Mouse (Mus musculus) spleen, postnatal 14 days (tissue): ENCODE results near the gene Trim46.
A peak's percentile ranks its signal among the peaks of the same experiment; 100 is the strongest.

Experiments used
- DNase-seq, 2 experiments: peaks; one replicate each; pipeline ENCODE4 v3.0.0; 2021 to 2022; ENCODE audit warnings: low spot score in 2 of 2

Gene Trim46

DNA sequence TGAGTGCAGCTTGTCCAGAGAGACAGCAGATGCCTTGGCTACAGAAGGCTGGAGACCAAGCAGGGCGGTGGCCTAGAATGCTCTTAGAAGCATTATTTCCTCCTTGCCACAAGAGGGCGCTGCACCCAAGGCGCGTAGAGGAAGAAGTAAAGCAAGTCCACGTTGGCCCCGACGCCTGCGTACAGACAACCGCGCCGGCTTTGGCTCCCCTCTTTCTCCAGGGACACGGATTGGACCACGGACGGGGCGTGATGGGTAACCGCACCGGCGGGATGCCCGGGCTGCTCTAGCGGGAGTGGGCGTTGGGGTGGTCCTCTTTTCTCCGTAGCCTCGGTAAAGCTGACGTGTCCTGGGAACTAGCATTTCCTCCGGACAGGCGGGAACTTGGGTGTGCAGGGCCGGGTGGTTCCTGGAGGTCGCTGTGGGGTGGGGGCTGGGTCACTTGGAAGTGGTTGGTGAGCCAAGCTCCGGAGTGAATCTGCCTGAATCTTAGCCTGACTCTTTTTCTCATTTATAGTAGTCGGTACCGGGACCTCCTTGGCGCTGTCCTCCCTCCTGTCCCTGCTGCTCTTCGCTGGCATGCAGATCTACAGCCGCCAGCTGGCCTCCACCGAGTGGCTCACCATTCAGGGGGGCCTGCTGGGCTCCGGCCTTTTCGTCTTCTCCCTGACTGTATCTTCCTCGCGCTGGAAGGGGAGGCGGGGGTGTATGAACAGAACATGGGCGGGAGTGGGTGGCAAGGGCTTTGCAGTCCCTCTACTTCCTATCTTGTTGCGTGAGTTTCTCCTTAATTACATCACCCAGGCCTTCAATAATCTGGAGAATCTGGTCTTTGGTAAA lies at the start of gene Trim46:
TSS of gene Trim46 (minus strand) at position 49 of the 840 bp plus-strand sequence.
- DNase-seq: peak; percentile 65 to 81

DNA sequence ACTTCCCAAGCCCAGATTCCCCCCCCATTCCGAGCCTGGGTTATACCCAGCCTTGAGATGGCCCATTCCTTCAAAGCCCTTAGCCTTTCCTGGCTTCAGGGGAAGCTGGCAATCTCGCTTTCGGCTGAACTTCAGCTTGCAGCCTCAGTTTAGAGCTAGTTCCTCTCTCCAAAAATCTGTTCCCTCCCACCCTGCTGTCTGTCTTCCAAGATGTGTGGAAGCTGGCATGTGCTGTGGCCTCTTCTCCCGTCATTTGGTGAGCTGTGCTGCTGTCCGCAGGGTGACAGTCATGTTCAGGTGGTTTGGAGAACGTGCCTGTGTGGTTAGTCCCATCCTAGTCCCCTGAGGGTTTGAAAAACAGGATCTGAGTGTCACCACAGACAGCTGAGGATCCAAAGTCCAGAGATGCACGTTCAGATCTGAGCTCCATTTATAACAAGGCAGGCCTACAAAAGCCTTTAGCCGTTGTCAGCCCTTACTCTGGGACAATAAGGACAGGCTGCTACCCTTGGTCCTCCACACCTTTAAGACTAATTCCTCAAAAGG lies 49.6 kb upstream of the Trim46 start:
- DNase-seq: no peak

- DNase-seq: no peak
Observed at GRCm38 (mm10) chr3:89294195-89294594, 48.1 kb upstream of the Trim46 start.

DNA sequence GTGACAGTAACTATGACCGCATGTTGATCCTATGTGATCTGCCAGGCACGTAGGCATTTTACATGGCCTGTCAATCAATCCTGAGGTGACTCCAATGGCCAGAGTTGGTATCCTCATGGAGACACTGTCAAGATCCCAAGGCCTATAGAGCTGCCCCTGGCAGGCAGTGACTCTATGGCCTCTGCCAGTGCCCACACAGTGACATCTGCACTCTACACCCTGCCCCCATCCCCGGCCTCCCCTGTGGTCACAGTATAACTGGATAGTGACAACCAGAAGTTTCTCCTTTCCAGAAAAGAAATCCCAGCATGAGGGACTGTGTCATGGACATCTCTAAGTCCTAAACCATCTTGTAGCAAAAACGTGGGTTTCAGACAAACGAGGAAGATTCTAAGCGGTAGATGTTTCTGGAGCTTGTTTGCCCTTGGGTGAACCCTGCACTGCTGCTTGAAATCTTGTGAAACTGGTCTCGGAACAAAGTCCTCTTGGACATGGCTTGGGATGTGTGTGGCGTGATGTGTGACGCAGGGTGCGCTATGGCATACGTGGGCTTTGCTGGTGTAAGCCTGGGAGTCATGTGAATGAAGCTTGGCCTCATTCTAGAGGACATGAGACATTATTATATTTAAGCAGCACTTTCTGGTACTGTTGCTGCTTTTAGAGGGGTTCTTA lies 47.3 kb upstream of the Trim46 start:
- DNase-seq: no peak

DNA sequence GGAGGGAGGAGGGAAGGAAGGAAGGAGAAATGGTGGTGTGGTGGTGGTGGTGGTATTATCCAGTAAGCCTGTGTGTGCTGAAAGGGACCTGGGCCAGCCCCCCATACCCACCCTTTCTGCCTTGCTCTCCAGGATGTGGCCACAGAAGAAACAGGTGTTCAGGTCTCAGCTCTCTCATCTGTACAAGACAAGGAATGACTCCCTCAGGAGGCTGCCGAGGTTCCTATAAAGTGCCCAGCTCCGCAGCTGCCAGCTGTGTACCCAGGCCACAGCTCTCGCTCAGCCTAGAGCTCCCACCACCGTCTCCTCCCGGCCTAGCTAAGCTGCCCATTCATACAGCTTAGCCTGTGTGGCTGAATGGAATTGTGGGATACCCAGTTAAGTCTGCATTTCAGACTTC lies 46.2 kb upstream of the Trim46 start:
- no peak for DNase-seq

DNA sequence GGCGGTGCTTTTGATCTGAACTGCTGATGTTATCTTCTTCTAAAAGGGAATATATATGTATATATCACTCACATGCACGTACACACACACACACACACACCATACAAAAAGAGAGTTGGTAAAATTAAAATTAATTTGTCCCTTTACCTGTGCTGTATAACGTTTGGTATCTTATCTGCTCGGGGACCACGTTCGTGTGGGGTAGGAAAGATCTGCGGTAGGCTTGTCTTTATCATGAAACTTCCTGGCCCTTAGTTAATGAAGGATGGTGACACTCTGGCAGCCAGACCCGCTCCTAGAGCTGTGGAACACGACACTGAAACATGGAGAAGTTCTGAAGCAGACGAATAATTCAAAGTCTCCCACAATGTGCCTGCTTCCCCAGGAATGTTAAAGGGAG lies 45.8 kb upstream of the Trim46 start:
- no peak for DNase-seq

- DNase-seq: no peak
Observed at GRCm38 (mm10) chr3:89288503-89288928, 42.4 kb upstream of the Trim46 start.

DNA sequence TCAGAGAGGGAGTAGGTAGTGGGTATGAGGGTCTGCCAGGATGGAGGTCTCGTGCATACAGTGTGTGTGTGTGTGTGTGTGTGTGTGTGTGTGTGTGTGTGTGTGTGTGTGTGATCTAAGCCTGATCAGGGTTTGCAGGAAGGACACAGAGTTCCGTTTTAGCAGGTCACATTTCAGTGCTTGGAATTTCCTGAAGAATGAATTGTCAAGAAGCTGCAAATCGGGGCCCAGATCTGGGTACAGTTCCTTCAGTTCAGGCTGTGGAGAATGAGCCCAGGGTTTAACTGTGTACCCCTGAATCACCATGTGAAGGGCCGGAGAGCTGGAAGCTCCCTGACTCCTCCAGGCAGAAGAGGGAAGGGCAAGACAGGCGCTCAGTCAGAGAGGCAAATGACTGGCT lies 41.2 kb upstream of the Trim46 start:
- DNase-seq: no peak

GRCm38 (mm10) chr3:89285526-89285925 lies 39.4 kb upstream of the Trim46 start:
- no peak for DNase-seq

DNA sequence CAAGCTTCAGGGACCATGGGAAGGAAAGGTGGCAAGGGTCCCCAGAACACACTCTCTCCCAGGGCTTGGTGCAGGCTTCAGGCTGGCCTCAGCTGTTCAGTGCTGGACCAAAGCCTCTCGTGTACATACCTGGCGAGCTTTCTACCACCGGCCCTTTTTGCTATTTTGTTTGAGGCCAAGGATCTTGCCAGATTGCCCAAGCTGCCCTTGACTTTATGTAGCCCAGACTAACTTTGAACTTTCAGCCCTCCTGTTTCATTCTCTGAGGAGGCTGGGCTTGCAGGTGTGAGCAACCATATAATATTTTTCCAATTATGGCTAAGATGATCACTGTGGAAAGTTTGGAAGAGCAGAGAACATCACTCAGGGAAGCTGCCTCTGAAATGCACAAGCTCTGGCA lies 38.2 kb upstream of the Trim46 start:
- DNase-seq: no peak

- no peak for DNase-seq
Observed at GRCm38 (mm10) chr3:89282291-89282643, 36.2 kb upstream of the Trim46 start.

DNA sequence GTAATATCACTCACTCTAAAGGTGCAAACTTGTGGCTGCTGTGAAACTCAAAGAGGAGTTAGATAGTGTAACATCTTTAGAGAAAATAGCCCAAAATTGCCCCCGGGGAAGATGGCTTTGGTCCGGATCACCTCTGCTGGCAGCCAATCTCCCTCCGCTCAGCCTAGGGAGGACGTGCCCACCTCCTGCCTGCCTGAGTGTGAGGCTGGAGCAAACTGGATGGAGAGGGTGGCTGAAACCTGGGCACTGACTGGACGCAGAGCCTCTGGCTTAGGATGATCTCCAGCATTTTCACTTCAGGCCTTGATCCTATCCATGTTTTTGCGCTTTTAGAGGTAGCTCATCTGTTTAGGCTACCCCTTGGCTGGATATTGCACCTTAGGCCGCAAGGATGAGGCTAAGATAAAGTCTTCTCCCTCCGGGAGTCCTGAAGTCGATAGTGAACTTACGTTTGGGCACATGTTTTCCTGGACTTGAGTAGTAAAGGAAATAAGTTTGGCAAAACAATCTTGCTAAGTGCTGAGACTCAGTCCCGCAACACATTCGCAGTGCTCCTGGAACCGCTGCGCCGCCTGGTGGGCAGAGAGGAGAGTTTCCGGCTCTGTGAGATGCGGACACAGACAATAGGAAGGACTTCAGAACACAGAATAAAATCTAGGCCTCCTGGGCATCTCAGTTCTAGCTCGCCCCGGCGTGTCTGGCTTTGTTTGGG lies 35.6 kb upstream of the Trim46 start:
- DNase-seq: peak; percentile 57 to 77

GRCm38 (mm10) chr3:89280606-89281511 lies 34.8 kb upstream of the Trim46 start, which contains the start of gene Efna1:
Efna1 (minus strand) TSS chr3:89281142.
- no peak for DNase-seq

DNA sequence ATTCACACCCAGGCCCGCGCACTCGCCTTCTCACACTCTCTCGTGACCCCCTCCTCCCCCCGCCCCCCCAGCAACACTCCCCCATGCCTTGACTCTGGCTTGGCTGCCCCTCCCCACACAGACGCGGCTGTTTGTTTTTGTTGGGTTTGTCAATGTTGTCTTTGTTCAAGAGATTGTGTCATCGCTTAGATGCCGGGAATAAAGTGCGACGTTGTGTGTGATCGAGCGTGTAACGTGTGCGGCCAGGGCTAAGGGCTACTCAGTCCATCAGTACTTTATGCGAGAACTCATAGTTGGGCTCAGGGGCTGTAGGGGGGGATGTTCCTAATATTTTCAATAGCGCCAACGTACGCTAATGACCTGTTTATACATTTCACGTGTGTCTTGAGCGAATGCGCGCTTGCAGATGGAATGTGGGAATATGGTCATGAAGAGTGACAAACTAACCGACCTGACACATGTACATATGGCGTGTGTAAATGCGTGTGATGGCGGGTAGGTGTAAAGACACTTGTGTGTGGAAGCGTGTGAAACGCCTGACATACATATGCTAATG lies 34.0 kb upstream of the Trim46 start:
- DNase-seq: no peak

DNA sequence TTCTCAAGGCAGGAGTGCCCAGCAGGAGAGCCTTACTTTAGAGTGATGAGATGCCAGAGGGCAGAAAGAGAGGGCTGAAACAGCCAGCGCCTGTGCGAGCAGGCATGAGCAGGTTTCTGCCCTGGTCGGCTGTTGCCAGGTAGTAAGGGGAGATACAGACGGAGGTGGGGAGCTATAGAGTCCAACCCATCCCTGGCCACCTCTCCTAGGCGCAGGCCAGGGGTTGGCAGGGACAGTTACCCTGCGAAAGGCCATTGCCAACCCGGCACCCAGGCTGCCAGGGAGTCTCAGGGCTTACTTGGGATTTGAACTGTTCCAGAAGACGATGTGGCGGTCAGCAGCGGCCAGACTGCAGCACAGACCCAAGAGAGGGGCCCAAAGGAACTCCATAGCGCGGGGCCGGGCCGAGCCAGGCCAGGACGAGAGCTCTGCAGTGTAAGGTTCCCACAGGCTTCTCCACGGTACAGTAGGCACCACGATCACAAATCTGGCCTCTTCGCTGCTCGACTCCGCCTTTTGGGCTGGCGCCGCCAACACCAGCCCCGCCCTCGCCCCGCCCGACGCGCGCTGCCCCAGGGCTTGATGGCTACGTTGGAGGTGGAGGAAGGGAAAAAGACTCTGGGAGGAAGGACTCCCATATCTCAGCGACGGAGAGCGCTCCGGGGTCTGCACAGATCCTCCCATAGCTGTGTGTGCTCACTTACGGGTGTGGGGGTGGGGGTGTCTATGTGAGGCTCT lies 33.2 kb upstream of the Trim46 start:
- DNase-seq: peak in 1 of 2 experiments; percentile 36

DNA sequence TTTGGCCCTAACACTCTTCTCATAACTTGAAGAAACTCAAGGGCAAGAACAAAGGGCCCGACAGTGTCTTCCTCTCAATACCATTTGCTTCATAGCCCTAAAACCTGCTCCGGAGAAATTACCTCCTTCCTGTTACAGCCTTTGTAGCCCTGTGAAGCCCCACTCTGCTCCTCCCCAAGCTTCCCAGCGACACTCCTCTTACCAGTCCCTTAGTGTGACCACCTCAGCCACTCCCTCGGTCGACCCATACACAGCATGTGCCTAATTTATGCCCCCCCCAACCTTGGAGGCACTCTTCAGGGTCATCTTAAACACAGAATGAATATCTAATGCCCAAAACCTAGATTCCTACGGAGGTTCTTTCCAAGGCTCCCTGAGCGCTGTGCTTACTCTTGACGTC lies 32.5 kb upstream of the Trim46 start:
- no peak for DNase-seq

- no peak for DNase-seq
Observed at GRCm38 (mm10) chr3:89278107-89278506, 32.0 kb upstream of the Trim46 start.

DNA sequence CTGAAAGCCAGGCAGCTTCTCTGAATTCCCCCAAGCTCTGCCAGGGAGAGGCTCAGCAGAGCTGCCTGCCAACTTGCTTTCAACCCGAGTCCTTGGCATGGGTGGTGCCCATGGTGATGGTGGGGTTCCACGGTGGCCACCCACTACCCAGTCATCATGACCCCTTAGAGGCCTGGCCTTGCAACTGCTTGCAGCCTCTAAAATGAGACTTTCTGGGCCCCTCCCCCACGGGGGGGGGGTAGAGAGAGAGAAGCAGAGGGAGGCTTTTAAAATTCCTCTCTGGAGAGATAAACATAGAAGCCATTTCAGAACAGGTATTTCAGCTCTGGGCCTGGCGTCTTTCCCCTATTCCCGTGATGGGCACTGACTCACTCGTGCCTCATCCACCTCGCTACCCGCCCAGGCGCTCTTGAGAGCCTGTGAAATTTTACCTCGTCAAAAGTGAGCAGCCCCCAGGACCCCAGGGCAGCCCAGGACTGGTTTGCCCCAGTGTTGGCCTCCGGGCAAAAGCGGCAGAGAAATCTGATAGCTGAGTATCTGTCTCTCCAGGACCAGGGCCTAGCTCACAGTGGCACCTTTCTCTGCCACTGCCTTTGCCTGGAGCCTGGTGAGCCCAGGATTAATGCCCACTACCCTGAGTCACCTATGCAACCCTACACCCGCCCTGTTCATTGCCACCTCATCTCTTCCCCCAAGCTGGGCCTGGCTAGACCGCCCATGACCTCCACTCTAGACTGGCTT lies 31.3 kb upstream of the Trim46 start:
- DNase-seq: no peak

- DNase-seq: no peak
Observed at GRCm38 (mm10) chr3:89276061-89276460, 30.0 kb upstream of the Trim46 start.
